Mouse (Mus musculus) lung, adult 2 months (tissue): ENCODE data around the gene Spef2.

Source experiments
- CTCF ChIP-seq: fragments of 200-500 bp; IDR thresholded peaks from 2 replicates; pipeline ENCODE4 v1.5.1; 2011; ENCODE audit warnings: mild to moderate bottlenecking, low read length, control low read depth; ENCODE audit not compliant: insufficient read depth
- POLR2A ChIP-seq: fragments of 200-500 bp; IDR thresholded peaks from 2 replicates; pipeline ENCODE4 v1.6.1; 2011; ENCODE audit warnings: low read depth, mild to moderate bottlenecking, control low read depth, low read length, borderline replicate concordance; ENCODE audit errors: extremely low read depth

GRCm38 (mm10) chr15:9794131-9794530 is 45.5 kb upstream of the Spef2 start:
- TF ChIP-seq POLR2A (no peak), CTCF (no peak)
